Mouse (Mus musculus) neural tube, embryonic 14.5 days (tissue): Measurements from ENCODE around the gene Afmid. TPM values are rescaled to one million over a fixed set of nuclear protein-coding genes. Genes with fewer than 3 reads are reported as not detected.

ENCODE experiments used
- ATAC-seq: fragments of 200-750 bp; cut with Nextera tagmentation; 2 replicates; pipeline ENCODE4 v1.8.0; 2017; ENCODE audit warnings: low read depth, mild to moderate bottlenecking, moderate TSS enrichment, moderate library complexity
- H3K27ac ChIP-seq: fragments of 300-500 bp; sonication (generic); 2 replicates; pipeline ENCODE4 v1.5.1; 2014; ENCODE audit warnings: low read depth, mild to moderate bottlenecking, control low read depth, low read length, moderate library complexity, mixed read lengths
- H3K27me3 ChIP-seq: fragments of 300-500 bp; sonication (generic); 2 replicates; pipeline ENCODE4 v1.6.1; 2014; ENCODE audit warnings: low read length; ENCODE audit not compliant: control insufficient read depth, insufficient read depth
- H3K36me3 ChIP-seq: fragments of 300-500 bp; sonication (generic); 2 replicates; pipeline ENCODE4 v1.6.1; 2014; ENCODE audit warnings: low read length, mixed read lengths; ENCODE audit not compliant: control insufficient read depth, insufficient read depth
- H3K4me1 ChIP-seq: fragments of 300-500 bp; sonication (generic); 2 replicates; pipeline ENCODE4 v1.6.1; 2014; ENCODE audit warnings: low read length; ENCODE audit not compliant: control insufficient read depth, insufficient read depth
- H3K4me2 ChIP-seq: fragments of 300-500 bp; sonication (generic); 2 replicates; pipeline ENCODE4 v1.6.1; 2014; ENCODE audit warnings: mild to moderate bottlenecking, low read depth, low read length, control low read depth
- H3K4me3 ChIP-seq: fragments of 300-500 bp; sonication (generic); 2 replicates; pipeline ENCODE4 v1.5.1; 2014; ENCODE audit warnings: low read depth, low read length, control low read depth, mixed read lengths
- H3K9ac ChIP-seq: fragments of 300-500 bp; sonication (generic); replicated peaks from 2 replicates; pipeline ENCODE4 v1.6.1; 2014; ENCODE audit warnings: low read depth, mild to moderate bottlenecking, control low read depth, low read length, mixed read lengths
- H3K9me3 ChIP-seq: fragments of 300-500 bp; sonication (generic); 2 replicates; pipeline ENCODE4 v1.6.1; 2016; ENCODE audit warnings: low read length; ENCODE audit not compliant: control insufficient read depth
- WGBS: fragments of 180-500 bp; shearing (Covaris S2); extraction: QIAGEN DNeasy Blood & Tissue Kit; methylation state at CpG from one replicate; pipeline ENCODE4 v1.1.7; 2014; 5-methylcytosine and 5-hydroxymethylcytosine counted together
- polyA plus RNA-seq: library from polyadenylated mRNA; unstranded; fragments of >200 nt; fragmentation: Nextera tagmentation; extraction: Ambion mirVana; gene quantifications from 2 replicates; pipeline ENCODE4 v1.2.1, GENCODE M21; 2014

The Afmid gene
- polyA plus RNA-seq, 1 experiment from 2014 or later: 6.9 TPM

DNA sequence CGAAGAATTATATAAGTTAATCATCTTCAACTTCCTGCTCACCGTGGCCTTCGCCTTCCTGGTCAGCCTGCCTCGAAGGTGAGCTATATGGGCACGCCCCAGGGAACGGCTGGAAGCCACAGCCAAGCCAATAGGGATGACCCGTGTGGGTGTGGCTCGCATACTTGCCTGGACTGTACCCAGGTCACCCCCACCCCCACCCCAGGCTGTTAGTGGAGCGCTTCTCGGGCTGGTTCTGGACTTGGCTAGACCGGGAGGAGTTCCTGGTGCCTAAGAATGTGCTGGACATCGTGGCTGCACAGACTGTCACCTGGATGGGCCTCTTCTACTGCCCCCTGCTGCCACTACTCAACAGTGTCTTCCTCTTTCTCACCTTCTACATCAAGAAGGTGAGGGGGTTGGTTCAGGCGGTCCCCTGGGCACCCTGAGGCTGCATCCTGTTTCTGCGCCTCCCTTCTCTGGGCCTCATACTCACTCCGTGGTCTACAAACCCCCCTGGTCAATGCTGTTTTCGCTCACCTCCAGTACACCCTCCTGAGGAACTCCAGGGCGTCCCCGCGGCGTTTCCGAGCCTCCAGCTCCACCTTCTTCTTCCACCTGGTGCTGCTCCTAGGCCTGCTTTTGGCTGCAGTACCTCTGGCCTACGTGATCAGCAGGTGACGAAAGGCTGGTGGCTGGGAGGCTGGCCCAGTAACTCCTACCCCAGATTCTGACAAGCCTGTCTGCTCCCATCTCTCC, 34.9 kb upstream of the Afmid start:
- Histone ChIP-seq H3K4me2 (no peak overlapping the region; the same call in 1 of the 2 replicates), H3K27me3 (no peaks in the 10 kb centered on the region), H3K4me3 (no peak overlapping the region), H3K9ac (no peak overlapping the region), H3K4me1 (0 out of 2 replicates have a peak, but pooled peaks cover 3% of the 10 kb centered on the region), H3K36me3 (no peaks in the 10 kb centered on the region), H3K9me3 (no peaks in the 10 kb centered on the region), H3K27ac (no peak overlapping the region)
- no peak for ATAC-seq
- WGBS: 36% methylated on average over 23 of the region's 23 CpGs

DNA sequence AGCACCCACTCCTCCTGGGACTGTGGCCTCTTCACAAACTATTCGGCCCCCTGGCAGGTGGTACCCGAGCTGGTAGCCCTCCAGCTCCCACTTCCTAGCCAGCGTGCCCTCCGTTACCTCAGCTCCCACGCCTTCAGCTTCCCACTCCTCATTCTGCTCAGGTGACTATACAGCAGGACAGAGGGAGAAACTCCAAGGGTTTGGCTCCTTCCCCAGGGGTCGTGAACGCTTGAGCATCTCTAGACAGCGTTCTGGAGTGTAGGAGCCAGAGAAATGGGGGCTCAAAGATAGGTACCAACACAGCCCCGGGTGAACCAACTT, 34.3 kb upstream of the Afmid start:
- Histone ChIP-seq H3K9ac (no peak overlapping the region), H3K4me2 (no peak overlapping the region), H3K4me3 (no peak overlapping the region), H3K4me1 (0 out of 2 replicates have a peak, but pooled peaks cover 3% of the 10 kb centered on the region), H3K36me3 (no peaks in the 10 kb centered on the region), H3K27ac (no peak overlapping the region), H3K9me3 (no peaks in the 10 kb centered on the region), H3K27me3 (no peaks in the 10 kb centered on the region)
- ATAC-seq: no peak
- 83% methylated on average over 9 of the region's 9 CpGs for WGBS

DNA sequence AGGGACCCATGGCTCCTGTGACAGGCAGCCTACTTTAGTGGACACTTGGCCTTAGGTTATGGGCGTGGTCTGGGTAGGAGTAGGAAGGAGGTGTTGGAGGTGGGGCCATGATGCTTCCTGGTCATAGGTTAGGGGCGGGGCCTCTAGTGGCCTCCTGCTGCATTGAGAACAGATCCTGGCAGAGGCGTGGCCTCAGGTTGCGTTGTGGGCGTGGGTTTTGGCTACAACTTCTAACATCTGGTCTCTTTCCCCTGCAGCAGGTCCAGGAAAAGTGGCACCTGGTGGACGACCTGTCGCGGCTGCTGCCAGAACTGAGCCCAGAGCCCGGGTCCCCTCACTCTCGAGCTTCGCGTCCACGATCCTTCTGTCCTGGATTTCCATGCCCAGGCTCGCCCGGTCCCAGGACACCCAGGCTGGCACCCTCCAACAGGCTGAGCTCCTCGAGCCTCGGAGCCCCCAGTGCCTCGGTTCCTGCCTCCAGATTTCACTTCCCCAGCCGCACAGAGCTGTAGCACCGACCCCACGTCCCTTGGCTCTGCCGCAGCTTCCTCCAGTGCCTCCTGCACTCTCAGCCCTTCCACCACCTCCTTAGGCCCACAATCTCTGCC, 33.3 kb upstream of the Afmid start:
- ATAC-seq: no peak
- Histone ChIP-seq H3K4me3 (no peak overlapping the region), H3K27me3 (no peaks in the 10 kb centered on the region), H3K9me3 (no peaks in the 10 kb centered on the region), H3K9ac (no peak overlapping the region), H3K27ac (no peak overlapping the region), H3K36me3 (no peaks in the 10 kb centered on the region), H3K4me1 (0 out of 2 replicates have a peak, but pooled peaks cover 3% of the 10 kb centered on the region), H3K4me2 (no peak overlapping the region)
- 13% methylated on average over 22 of the region's 22 CpGs for WGBS

DNA sequence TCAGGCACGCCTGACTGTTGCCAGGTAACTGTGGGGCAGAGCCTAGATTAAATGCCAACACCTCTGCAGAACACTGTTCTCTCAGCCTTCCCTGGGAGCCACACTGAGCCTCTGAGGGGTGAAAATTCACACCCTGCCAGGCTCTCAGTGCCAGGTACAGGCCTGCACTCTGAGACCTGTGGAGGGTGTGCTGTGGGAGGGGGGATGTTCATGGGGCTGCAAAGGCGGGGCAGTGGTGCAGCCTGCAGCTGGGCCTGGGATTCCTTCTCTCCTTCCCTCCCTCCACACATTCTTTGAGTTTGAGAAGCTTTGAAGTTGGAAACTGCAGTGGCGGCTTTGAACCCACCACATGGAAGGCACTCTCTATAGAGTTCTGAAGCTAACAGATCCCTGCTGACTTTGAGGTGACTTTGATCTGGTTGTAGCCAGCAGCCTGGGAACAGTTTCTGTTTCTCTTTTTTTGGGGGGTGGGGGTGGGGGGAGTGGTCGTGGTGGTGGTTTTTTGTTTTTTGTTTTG, 31.6 kb upstream of the Afmid start:
- WGBS: 56% methylated on average over 4 of the region's 4 CpGs
- Histone ChIP-seq H3K27ac (no peak overlapping the region), H3K4me1 (0 out of 2 replicates have a peak, but pooled peaks cover 3% of the 10 kb centered on the region), H3K4me2 (no peak overlapping the region), H3K9me3 (no peaks in the 10 kb centered on the region), H3K27me3 (no peaks in the 10 kb centered on the region), H3K4me3 (no peak overlapping the region), H3K36me3 (no peaks in the 10 kb centered on the region), H3K9ac (no peak overlapping the region)
- no peak for ATAC-seq

DNA sequence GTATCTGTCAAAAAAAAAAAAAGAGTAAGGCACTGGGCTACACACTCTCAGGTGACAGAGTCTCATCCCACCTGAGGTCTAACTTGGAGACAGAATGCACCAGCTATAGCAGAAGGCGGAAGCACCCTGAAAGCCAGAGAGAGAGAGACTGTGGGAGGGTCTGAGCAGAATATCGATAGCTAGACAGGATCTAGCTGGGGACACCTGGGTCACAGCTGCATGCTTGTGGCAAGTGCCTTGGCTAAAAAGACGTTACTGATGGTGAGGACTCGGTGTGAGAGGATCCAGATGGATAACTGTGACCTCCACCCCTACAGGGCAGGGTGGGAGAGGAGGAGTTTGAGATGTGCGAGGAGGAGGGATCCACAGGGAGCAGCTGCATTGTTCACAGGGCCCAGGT, 28.8 kb upstream of the Afmid start:
- 41% methylated on average over 5 of the region's 5 CpGs for WGBS

DNA sequence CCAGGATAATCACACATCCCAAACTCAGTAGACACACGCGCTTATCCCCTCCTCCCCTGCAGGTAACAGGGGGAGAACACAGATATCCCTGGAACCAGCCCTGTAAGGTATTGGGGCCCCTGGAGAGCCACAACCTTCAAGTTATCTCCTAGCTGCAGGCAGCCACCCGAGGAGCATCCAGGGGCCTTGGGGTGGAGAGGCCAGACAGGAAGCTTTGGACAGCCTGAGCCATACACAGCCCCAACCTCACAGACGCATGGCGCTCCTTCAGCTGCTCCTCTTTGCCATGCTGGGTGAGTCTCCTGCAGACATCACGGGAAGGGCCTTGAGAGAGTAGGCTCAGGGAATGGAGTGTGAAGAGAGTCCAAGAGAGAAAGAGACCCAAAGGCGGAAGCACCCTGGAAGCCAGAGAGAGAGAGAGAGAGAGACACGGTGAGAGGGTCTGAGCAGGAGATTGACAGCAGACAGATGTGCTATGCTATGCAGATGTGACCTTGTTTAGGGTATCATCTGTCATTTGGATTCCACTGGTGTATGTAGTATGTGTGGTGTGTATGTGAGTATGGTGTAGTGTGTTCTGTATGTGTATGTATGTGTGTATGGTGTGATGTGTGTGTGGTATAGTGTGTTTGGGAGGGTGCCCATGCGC, 28.1 kb upstream of the Afmid start, which contains the start of gene 6030468B19Rik:
TSS of gene 6030468B19Rik (plus strand) at position 150 of the 649 bp plus-strand sequence.
- H3K36me3 ChIP-seq: no peaks in the 10 kb centered on the region
- no peak within 1 kb of the TSS for H3K4me2 ChIP-seq
- no peak for ATAC-seq
- H3K27me3 ChIP-seq: no peaks in the 10 kb centered on the region
- H3K9me3 ChIP-seq: no peaks in the 10 kb centered on the region
- WGBS: 64% methylated on average over 9 of the region's 9 CpGs
- no peaks in the 10 kb centered on the region for H3K4me1 ChIP-seq
- no peak within 1 kb of the TSS for H3K4me3 ChIP-seq
- no peak within 1 kb of the TSS for H3K27ac ChIP-seq
- H3K9ac ChIP-seq: no peak within 1 kb of the TSS

More for the DNA sequence above, 28.8 kb upstream of the Afmid start:
- H3K36me3 ChIP-seq: no peaks in the 10 kb centered on the region
- H3K27ac ChIP-seq: no peak overlapping the region
- H3K9ac ChIP-seq: no peak overlapping the region
- H3K27me3 ChIP-seq: no peaks in the 10 kb centered on the region
- H3K4me3 ChIP-seq: no peak overlapping the region
- no peak overlapping the region for H3K4me2 ChIP-seq
- no peak for ATAC-seq
- H3K4me1 ChIP-seq: no peaks in the 10 kb centered on the region
- H3K9me3 ChIP-seq: no peaks in the 10 kb centered on the region

DNA sequence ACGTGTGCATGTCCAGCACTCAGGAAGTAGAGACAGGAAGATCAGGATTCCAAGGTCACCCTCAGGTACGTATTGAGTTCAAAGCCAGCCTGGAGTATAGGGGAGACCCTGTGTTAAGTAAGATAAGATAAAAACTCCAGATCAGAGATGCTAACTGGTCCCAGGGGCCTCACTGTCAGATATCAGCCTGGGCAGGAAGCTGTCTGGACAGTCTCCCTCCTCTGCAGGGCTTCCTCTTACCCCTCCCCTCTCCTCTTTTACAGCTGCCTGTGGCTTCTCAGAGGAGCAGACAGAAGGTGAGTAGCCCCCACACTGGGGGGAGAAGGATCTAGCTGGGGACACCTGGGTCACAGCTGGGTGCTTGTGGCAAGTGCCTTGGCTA, 27.6 kb upstream of the Afmid start:
- no peaks in the 10 kb centered on the region for H3K4me1 ChIP-seq
- no peaks in the 10 kb centered on the region for H3K36me3 ChIP-seq
- no peaks in the 10 kb centered on the region for H3K9me3 ChIP-seq
- H3K9ac ChIP-seq: no peak overlapping the region
- no peak overlapping the region for H3K4me3 ChIP-seq
- no peaks in the 10 kb centered on the region for H3K27me3 ChIP-seq
- no peak for ATAC-seq
- 69% methylated on average over 2 of the region's 2 CpGs for WGBS
- H3K27ac ChIP-seq: no peak overlapping the region
- H3K4me2 ChIP-seq: no peak overlapping the region

DNA sequence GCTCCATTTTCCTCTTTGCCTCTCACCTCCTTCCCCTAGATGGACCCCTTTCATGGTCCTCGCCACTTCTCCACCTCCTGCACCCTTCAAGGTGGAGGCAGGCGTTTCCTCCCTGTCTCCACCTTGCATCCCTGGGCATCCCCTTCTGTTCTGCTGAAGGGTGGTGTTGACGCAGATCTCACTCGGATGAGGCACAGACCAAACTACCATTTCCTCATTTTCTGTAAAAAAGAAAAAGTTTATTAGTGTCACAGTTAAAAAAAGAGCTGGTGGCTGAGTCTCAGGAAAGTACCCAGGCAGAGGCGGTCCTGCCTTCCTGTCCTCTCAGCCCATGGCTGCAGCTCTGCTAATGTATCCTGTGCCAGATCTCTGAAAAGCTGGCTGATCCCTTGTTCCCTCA, 26.6 kb upstream of the Afmid start:
- Histone ChIP-seq H3K36me3 (no peaks in the 10 kb centered on the region), H3K27me3 (no peaks in the 10 kb centered on the region), H3K4me3 (no peak overlapping the region), H3K9ac (no peak overlapping the region), H3K9me3 (no peaks in the 10 kb centered on the region), H3K27ac (no peak overlapping the region), H3K4me1 (no peaks in the 10 kb centered on the region), H3K4me2 (no peak overlapping the region)
- ATAC-seq: no peak
- 74% methylated on average over 5 of the region's 5 CpGs for WGBS

DNA sequence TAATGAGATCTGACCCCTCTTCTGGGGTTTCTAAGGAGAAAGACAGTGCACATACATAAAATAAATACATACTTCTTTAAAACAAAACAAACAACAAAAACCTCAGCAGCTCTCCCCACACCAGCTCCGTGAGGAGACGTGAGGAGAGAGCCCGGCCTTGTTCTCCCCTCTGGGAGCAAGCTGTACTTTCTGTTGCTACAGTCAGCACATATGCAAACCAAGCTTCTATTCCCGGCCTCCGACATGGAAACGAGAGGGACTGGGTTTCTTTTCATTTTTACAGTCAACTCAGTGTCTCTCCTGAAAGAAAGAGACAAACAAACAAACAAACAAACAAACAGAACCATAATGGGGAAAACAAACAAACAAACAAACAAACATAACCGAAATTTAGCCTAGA, 25.7 kb upstream of the Afmid start:
- no peak for ATAC-seq
- Histone ChIP-seq H3K4me1 (no peaks in the 10 kb centered on the region), H3K9ac (no peak overlapping the region), H3K4me3 (no peak overlapping the region), H3K27me3 (no peaks in the 10 kb centered on the region), H3K4me2 (no peak overlapping the region), H3K27ac (no peak overlapping the region), H3K36me3 (no peaks in the 10 kb centered on the region), H3K9me3 (no peaks in the 10 kb centered on the region)
- WGBS: 81% methylated on average over 7 of the region's 7 CpGs
